Mouse (Mus musculus) urinary bladder, postnatal 0 days (tissue): ENCODE results near the gene Piga. TPM values are rescaled to one million over a fixed set of nuclear protein-coding genes. Genes with fewer than 3 reads are reported as not detected.

Experiments used
- polyA plus RNA-seq: library from polyadenylated mRNA; unstranded; fragments of >200 nt; fragmentation: Nextera tagmentation; extraction: Ambion mirVana; gene quantifications from 2 replicates; pipeline ENCODE4 v1.2.1, GENCODE M21; 2015

Gene Piga
- polyA plus RNA-seq: 3.4 and 3.7 TPM in 2 replicates

GRCm38 (mm10) chrX:164419471-164419939 lies at the start of gene Piga:
Gene Piga (plus strand): TSS chrX:164419787.

GRCm38 (mm10) chrX:164373081-164373480 lies 46.5 kb upstream of the Piga start, which contains the start of gene Vegfd:
Gene Vegfd (plus strand): TSS chrX:164373378.

GRCm38 (mm10) chrX:164436709-164437108 lies 17.1 kb downstream of the Piga start, which contains the start of gene Asb11:
Gene Asb11 (plus strand): TSS chrX:164436994.

Other genes starting within 250 kb of the Piga start
- gene Bmx, start 161.6 kb upstream of the Piga start, polyA plus RNA-seq: 0.60 and 1.0 TPM in 2 replicates
- 15.6 and 16.9 TPM in 2 replicates for gene Pir, start 150.4 kb upstream of the Piga start, polyA plus RNA-seq
- 22.7 and 24.4 TPM in 2 replicates for gene Vegfd, start 46.4 kb upstream of the Piga start, polyA plus RNA-seq
- not detected in 2 replicates for gene Asb11, start 17.2 kb downstream of the Piga start, polyA plus RNA-seq
- not detected in 2 replicates for gene Asb9, start 86.5 kb downstream of the Piga start, polyA plus RNA-seq